Mouse (Mus musculus): ENCODE measurements around the gene Maco1. TPM values are rescaled to one million over a fixed set of nuclear protein-coding genes. Genes with fewer than 3 reads are reported as not detected.

The Maco1 gene
- polyA plus RNA-seq, 1 experiment from 2014 or later, result 19.0 TPM

- Histone ChIP-seq H3K4me2 (replicated peaks; ENCODE audit: low read depth) (no peak overlapping the region), H3K9me3 (ENCODE audit: control insufficient read depth) (no peaks in the 10 kb centered on the region), H3K27ac (ENCODE audit: low read depth, low read length) (no peak overlapping the region), H3K27me3 (replicated peaks; ENCODE audit: control insufficient read depth, insufficient read depth, low read length) (0 out of 2 replicates have a peak, but pooled peaks cover 8% of the 10 kb centered on the region), H3K4me1 (replicated peaks; ENCODE audit: control insufficient read depth, insufficient read depth, low read length) (no peaks in the 10 kb centered on the region), H3K36me3 (ENCODE audit: control insufficient read depth, insufficient read depth) (no peaks in the 10 kb centered on the region), H3K9ac (ENCODE audit: low read depth, low read length) (no peak overlapping the region), H3K4me3 (ENCODE audit: low read depth, low read length) (no peak overlapping the region)
- no peak for TF ChIP-seq CTCF (IDR thresholded peaks at IDR 0.05; ENCODE audit: low read depth)
- no peak for ATAC-seq
- 68% methylated on average over 6 of the region's 6 CpGs for WGBS
Observed at GRCm38 (mm10) chr4:134865340-134865739, 12.2 kb upstream of the Maco1 start.

DNA sequence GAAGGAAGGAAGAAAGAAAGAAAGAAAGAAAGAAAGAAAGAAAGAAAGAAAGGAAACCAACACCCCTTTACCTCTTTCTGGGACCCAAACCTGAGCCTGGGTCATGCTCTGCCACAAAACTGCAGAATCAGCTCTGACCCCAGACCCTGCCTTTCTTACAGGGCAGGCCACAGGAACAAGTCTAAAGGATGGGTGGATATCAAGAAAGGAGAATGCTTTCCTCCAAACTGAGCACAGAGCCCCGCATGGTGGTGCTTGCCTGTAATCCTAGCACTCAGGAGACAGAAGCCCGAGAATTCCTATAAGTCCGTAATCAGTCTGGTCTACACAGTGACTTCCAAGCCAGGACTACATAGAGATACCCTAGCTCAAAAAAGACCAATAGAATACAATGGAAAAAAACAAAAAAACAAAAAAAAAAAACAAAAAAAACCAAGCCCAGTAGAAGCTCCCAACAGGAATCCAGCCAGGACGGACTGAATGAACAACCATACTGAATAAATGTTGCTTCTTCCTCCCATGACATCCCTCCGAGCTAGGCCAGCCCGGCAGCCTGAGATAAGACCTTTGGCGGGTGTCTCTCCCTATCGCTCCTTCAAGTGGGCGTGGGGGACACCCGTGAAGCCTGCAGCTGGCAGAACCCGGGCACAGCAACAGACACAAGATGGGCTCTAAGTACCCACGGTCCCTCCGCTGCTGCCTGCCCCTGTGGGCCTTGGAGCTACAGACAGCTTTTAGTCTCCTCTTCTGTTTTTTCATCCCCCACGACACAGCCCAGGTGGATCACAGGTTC is 11.0 kb upstream of the Maco1 start, which contains the start of gene Rhd:
Rhd (plus strand) TSS at position 600 of the 793 bp plus-strand sequence.
- no peaks in the 10 kb centered on the region for H3K36me3 ChIP-seq (ENCODE audit: control insufficient read depth, insufficient read depth)
- no peak within 1 kb of the TSS for H3K4me2 ChIP-seq (replicated peaks; ENCODE audit: low read depth)
- H3K4me1 ChIP-seq (replicated peaks; ENCODE audit: control insufficient read depth, insufficient read depth, low read length), result no peaks in the 10 kb centered on the region
- TF ChIP-seq CTCF (IDR thresholded peaks at IDR 0.05; ENCODE audit: low read depth), result no peak
- H3K27ac ChIP-seq (ENCODE audit: low read depth, low read length), result no peak within 1 kb of the TSS
- no peak within 1 kb of the TSS for H3K4me3 ChIP-seq (ENCODE audit: low read depth, low read length)
- H3K9me3 ChIP-seq (ENCODE audit: control insufficient read depth), result no peaks in the 10 kb centered on the region
- ATAC-seq, result no peak
- WGBS, result 58% methylated on average over 14 of the region's 14 CpGs
- 0 out of 2 replicates have a peak, but pooled peaks cover 2% of the 10 kb centered on the region for H3K27me3 ChIP-seq (replicated peaks; ENCODE audit: control insufficient read depth, insufficient read depth, low read length)
- H3K9ac ChIP-seq (ENCODE audit: low read depth, low read length), result no peak within 1 kb of the TSS

- no peak overlapping the region for H3K4me3 ChIP-seq (ENCODE audit: low read depth, low read length)
- H3K27me3 ChIP-seq (replicated peaks; ENCODE audit: control insufficient read depth, insufficient read depth, low read length), result 0 out of 2 replicates have a peak, but pooled peaks cover 2% of the 10 kb centered on the region
- H3K4me1 ChIP-seq (replicated peaks; ENCODE audit: control insufficient read depth, insufficient read depth, low read length), result no peaks in the 10 kb centered on the region
- TF ChIP-seq CTCF (IDR thresholded peaks at IDR 0.05; ENCODE audit: low read depth), result no peak
- H3K9ac ChIP-seq (ENCODE audit: low read depth, low read length), result no peak overlapping the region
- no peak for ATAC-seq
- 65% methylated on average over 7 of the region's 7 CpGs for WGBS
- no peaks in the 10 kb centered on the region for H3K36me3 ChIP-seq (ENCODE audit: control insufficient read depth, insufficient read depth)
- H3K27ac ChIP-seq (ENCODE audit: low read depth, low read length), result no peak overlapping the region
- H3K9me3 ChIP-seq (ENCODE audit: control insufficient read depth), result no peaks in the 10 kb centered on the region
- H3K4me2 ChIP-seq (replicated peaks; ENCODE audit: low read depth), result no peak overlapping the region
Observed at GRCm38 (mm10) chr4:134862996-134863395, 9.9 kb upstream of the Maco1 start.

DNA sequence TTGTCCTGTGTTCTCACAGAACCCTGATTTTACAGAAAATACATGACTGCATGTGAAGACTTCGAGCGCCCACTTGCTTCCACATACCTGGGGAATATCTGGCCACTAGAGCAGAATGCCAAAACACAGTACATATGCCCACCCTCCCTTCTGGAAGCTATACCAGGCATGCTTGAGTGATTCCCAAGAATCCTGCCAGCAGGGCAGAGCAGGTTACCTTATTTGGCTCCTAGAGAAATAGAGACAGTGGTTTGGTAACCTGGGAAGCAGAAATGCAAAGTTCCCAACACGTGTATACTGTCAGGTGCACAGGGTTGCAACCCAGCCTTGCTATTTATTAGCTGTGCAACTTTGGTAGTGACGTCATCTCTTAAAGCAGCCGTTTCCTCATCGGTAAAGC is 8.7 kb upstream of the Maco1 start:
- Histone ChIP-seq H3K36me3 (ENCODE audit: control insufficient read depth, insufficient read depth) (no peaks in the 10 kb centered on the region), H3K4me1 (replicated peaks; ENCODE audit: control insufficient read depth, insufficient read depth, low read length) (no peaks in the 10 kb centered on the region), H3K27ac (ENCODE audit: low read depth, low read length) (no peak overlapping the region), H3K4me2 (replicated peaks; ENCODE audit: low read depth) (no peak overlapping the region), H3K4me3 (ENCODE audit: low read depth, low read length) (no peak overlapping the region), H3K9ac (ENCODE audit: low read depth, low read length) (no peak overlapping the region), H3K9me3 (ENCODE audit: control insufficient read depth) (no peaks in the 10 kb centered on the region), H3K27me3 (replicated peaks; ENCODE audit: control insufficient read depth, insufficient read depth, low read length) (no peaks in the 10 kb centered on the region)
- 65% methylated on average over 6 of the region's 6 CpGs for WGBS
- ATAC-seq, result no peak
- TF ChIP-seq CTCF (IDR thresholded peaks at IDR 0.05; ENCODE audit: low read depth), result no peak

DNA sequence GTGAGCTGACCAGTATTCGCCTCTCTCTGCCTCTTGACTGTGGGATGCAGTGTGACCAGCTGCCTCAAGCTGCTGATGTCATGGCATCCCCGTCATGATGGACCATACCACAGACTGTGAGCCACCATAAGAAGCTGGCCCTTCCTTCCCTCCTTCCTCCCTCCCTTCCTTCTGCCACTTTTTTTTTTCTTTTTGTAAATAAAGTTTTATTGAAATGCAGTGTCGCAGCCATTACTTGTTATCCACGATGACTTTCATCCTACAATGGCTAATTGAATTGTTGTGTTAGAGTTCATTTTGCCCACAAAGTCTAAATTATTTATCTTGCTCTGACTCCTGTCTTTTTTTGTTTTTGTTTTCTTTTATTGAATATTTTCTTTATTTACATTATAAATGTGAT is 5.3 kb upstream of the Maco1 start:
- Histone ChIP-seq H3K4me1 (replicated peaks; ENCODE audit: control insufficient read depth, insufficient read depth, low read length) (no peaks in the 10 kb centered on the region), H3K4me3 (ENCODE audit: low read depth, low read length) (no peak overlapping the region), H3K36me3 (ENCODE audit: control insufficient read depth, insufficient read depth) (no peaks in the 10 kb centered on the region), H3K27ac (ENCODE audit: low read depth, low read length) (no peak overlapping the region), H3K9me3 (ENCODE audit: control insufficient read depth) (no peaks in the 10 kb centered on the region), H3K9ac (ENCODE audit: low read depth, low read length) (no peak overlapping the region), H3K4me2 (replicated peaks; ENCODE audit: low read depth) (no peak overlapping the region), H3K27me3 (replicated peaks; ENCODE audit: control insufficient read depth, insufficient read depth, low read length) (no peaks in the 10 kb centered on the region)
- WGBS, result 85% methylated on average over 4 of the region's 4 CpGs
- ATAC-seq, result no peak
- no peak for TF ChIP-seq CTCF (IDR thresholded peaks at IDR 0.05; ENCODE audit: low read depth)

- Histone ChIP-seq H3K27me3 (replicated peaks; ENCODE audit: control insufficient read depth, insufficient read depth, low read length) (no peaks in the 10 kb centered on the region), H3K4me2 (replicated peaks; ENCODE audit: low read depth) (no peak overlapping the region), H3K9ac (ENCODE audit: low read depth, low read length) (no peak overlapping the region), H3K4me3 (ENCODE audit: low read depth, low read length) (no peak overlapping the region), H3K4me1 (replicated peaks; ENCODE audit: control insufficient read depth, insufficient read depth, low read length) (0 out of 2 replicates have a peak, but pooled peaks cover 2% of the 10 kb centered on the region), H3K9me3 (ENCODE audit: control insufficient read depth) (no peaks in the 10 kb centered on the region), H3K27ac (ENCODE audit: low read depth, low read length) (no peak overlapping the region), H3K36me3 (ENCODE audit: control insufficient read depth, insufficient read depth) (no peaks in the 10 kb centered on the region)
- ATAC-seq, result no peak
- WGBS, result 43% methylated on average over 5 of the region's 5 CpGs
- TF ChIP-seq CTCF (IDR thresholded peaks at IDR 0.05; ENCODE audit: low read depth), result no peak
Observed at GRCm38 (mm10) chr4:134856501-134856900, 3.4 kb upstream of the Maco1 start.
